Mouse (Mus musculus) heart, adult 18-20 months (tissue): ENCODE results near the gene Chmp2b. TPM values are rescaled to one million over a fixed set of nuclear protein-coding genes. Genes with fewer than 3 reads are reported as not detected.

Experiments used
- DNase-seq, 2 experiments: peaks; one replicate each; pipeline ENCODE4 v3.0.0; 2021 to 2022; ENCODE audit warnings: mixed read lengths in 1 of 2
- long read RNA-seq, 2 experiments: library from polyadenylated mRNA; stranded (forward); transcript quantifications; one replicate each; pipeline ENCODE4 v2.0.0; 2021
- total RNA-seq, 2 experiments: library from RNA; stranded (reverse); gene quantifications; 2 replicates each; pipeline ENCODE4 v1.2.3; 2021

Chmp2b gene
- 10 to 100 TPM; 42.8 to 42.9 TPM for total RNA-seq
- long read RNA-seq, experiment 1, transcript Chmp2b-201 (6 exons, 1,872 nt), result major isoform, 32 of 34 reads
- long read RNA-seq, experiment 1, partial matches to known transcripts, result 1 of 34 reads
- long read RNA-seq, experiment 1, other reads (novel, unspliced or antisense), result 1 of 34 reads
- long read RNA-seq, experiment 2, transcript Chmp2b-201 (6 exons, 1,872 nt), result major isoform, 15 of 16 reads
- long read RNA-seq, experiment 2, partial matches to known transcripts, result 1 of 16 reads
- long read RNA-seq, experiment 2, other reads (novel, unspliced or antisense), result 0 of 16 reads

DNA sequence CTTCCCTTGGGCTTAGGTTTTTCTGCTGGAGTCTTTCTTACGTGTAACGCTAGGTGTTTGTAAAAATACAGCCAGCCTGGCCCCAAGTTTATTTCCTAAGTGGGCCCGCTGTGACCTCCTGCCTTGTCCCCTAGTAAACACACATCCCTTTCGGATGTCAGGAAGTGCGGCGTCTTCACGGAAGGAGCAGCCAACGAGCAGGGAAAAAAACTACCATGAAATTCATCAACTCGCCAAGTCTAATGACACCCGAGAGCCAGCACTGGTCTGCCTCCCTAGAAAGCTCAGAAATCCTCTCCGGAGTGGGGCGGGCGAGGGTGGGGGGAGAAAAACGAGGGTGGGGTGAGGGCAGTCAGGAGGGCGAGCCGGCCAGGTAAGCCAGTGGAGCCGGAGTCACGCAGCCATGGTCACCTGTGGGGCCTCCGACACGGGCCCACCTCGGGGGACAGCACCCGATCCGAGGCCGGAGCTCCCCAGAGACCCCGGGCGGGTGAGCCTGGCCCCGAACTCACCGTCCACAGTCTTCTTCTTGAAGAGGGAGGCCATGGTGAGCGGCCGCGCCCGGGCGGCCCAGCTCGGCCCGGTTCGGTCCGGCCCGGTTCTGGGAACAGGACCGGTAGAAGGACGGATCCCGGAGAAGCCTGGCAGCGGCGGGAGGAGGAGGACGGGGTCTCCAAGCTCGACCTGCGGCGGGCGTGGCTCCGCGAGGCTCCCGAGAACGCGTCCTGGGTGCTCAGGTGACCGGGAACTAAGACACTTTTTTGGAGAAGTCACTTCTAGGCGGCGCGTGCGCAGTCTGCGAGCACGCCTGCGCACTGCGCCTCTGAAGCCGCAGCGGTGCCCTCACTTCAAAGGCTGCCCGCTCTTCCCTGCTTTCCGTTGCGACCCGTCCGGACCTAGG is at the start of gene Chmp2b:
Gene Chmp2b (minus strand): TSS at position 764 of the 901 bp plus-strand sequence.
- DNase-seq, result peak; percentile 86

DNA sequence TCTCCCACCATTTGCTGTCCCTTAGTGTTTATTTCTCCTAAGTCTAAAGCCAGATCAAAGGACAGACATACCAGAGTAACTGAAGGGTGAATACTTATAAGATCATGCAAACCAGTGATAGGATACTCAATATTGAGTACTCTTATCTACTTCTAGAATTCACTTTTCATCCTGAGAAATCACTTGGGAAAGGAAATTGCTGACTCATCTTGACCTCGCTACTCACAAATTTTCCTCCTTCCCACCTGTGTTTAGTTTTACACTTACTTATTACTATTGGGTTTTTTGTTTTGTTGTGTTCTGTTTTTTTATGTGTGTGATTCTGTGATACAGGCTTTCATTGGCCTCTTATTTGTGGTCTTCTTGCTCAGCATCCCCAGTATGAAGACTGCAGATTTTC is 49.2 kb upstream of the Chmp2b start:
- no peak for DNase-seq

DNA sequence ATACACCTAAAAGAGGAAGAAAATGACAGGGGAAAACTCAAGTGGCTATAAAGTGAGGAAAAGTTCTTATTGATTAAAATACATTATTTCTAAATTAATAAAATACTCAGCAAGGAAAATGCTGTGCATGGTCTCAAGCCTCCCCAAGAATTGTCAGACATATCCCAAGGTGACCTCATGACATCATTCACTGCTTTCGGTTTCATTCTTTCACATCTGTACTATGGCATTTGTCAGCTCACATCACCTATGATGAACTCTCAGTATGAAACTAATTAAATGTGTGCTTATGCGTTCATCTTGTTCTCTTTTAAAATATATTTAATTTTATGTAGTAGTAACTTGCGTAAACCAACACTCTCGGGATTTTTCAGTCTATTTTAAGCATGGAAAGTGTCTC is 38.3 kb upstream of the Chmp2b start:
- no peak for DNase-seq

GRCm38 (mm10) chr16:65586111-65586865 is 23.8 kb upstream of the Chmp2b start:
- no peak for DNase-seq

GRCm38 (mm10) chr16:65585699-65586098 is 23.2 kb upstream of the Chmp2b start:
- no peak for DNase-seq

DNA sequence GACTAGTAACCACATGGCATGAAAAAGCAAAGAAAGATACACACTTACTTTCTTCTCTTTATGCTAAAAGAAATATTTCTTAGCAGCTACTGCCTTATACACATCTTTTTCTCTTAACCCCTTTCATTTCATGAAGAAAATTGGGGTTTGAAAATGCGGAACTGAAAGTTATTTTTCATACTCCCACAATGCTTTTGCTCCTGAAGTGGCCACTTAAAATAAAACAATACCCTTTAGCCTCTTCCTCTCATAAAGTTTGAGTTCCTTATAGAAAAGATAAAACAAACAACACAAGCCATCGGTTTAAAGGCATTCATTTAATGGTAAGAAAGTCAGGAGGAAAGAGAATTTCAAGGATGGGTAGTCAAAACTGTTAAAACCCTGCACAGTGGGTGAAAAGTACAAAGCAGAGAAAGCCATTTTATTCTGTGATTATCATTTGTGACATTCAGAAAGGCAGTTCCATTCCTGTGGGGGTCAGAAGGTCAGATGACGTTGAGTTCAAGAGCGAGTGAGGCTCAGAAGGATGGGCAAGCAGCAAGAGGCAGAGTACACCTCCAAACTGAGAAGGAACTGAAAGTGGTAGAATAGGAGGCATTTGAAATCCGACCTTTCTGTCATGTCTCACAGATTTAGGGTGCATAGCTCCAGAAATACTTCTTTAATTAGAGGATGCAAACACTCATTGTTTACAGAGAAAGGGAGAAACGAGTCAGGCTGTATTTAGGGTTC is 14.9 kb upstream of the Chmp2b start:
- DNase-seq, result no peak

DNA sequence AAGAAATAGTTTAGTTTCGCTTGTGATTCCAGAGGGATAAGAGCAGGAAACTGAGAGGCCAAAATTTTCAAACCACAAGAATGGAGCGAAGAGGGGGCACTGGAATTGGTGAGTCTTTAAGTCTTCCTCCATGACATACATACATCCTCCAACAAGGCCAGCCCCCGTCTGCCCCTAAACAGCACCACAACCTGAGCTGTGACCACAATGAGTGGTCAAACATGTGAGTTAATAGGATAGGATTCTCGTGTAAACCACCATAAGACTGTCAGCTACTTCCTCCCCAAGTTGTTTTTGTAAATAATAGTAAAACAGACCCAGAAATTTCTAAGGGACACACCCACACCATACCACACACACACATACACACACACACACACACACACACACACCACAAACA is 6.3 kb upstream of the Chmp2b start:
- no peak for DNase-seq

DNA sequence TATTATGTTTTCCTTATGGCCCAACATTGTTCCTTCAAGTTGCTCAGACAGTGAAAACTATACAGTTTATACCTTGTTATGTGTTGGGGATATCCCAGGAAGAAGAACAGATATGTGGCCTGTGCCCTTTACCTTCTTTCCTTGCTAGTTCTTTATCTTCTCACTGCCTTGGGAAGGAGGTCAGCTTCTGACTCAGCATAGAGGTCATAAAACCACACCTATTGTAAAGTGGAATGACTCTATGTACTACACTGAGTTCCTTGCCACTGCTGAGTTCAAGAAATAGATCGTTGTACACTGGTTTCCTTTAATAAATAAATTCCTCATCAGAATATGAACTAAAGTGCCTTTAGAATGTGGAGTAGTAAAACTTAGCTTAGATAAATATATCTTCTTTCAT is 2.4 kb upstream of the Chmp2b start:
- DNase-seq, result no peak

- no peak for DNase-seq
Observed at GRCm38 (mm10) chr16:65564306-65564705, 1.8 kb upstream of the Chmp2b start.

GRCm38 (mm10) chr16:65562864-65563206 is 309 bp upstream of the Chmp2b start:
- no peak for DNase-seq

GRCm38 (mm10) chr16:65560996-65561962 is 1.2 kb downstream of the Chmp2b start:
- DNase-seq, result peak in 1 of 2 experiments; percentile 9

- DNase-seq, result no peak
Observed at GRCm38 (mm10) chr16:65559591-65559990, 2.9 kb downstream of the Chmp2b start.

GRCm38 (mm10) chr16:65557369-65557768 is 5.2 kb downstream of the Chmp2b start:
- DNase-seq, result no peak

- DNase-seq, result peak in 1 of 2 experiments; percentile 39
Observed at GRCm38 (mm10) chr16:65554267-65554666, 8.3 kb downstream of the Chmp2b start.

DNA sequence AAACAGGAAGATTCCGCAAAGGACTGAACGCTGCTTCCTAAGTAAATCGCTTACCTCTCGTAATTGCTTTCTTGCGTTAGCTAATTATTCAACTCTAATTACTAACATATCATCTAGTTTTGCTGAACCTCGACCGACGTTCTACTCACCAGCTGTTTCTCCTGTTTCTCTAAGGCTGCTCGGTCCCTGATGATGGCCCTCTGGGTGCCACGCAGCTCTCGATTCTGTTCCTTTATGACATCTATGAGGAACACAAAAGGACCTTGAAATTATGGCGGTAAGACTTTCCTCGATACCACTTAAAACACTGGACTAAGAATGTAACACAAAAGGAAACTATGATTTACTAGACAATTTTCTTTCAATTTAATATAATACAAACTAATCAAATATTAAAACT is 11.7 kb downstream of the Chmp2b start:
- no peak for DNase-seq

GRCm38 (mm10) chr16:65548960-65549359 is 13.6 kb downstream of the Chmp2b start:
- DNase-seq, result no peak

- no peak for DNase-seq
Observed at GRCm38 (mm10) chr16:65543676-65544293, 18.7 kb downstream of the Chmp2b start.

DNA sequence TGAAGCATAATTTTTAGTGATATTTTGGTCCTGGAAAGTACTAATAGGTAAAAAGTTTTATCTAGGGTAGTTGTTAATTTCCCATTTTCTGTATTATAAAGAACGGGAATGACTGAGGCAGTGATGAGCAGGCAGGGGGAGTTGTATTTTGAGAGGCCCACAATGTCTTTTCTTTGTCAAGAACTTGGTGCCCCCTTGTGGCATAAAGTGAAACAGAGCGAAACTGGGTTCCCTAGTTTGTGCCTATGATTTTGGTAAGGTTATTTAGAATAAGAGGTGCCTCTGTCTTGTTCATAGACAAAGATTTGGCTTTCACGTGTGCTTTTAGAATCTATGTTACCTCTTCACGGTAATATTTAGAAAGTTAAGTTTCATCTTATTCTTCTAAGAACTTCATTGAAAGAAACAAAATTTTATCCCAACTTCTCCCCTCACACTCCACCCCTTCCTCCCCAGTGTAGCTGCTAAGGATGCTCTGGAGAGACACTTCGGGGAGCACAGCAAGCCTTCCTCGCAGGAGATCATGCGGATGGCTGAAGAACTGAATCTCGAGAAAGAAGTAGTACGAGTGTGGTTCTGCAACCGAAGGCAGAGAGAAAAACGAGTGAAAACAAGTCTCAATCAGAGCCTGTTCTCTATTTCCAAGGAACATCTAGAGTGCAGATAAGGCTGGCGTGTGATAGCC is 29.1 kb downstream of the Chmp2b start:
- peak; percentile 8 to 25 for DNase-seq

DNA sequence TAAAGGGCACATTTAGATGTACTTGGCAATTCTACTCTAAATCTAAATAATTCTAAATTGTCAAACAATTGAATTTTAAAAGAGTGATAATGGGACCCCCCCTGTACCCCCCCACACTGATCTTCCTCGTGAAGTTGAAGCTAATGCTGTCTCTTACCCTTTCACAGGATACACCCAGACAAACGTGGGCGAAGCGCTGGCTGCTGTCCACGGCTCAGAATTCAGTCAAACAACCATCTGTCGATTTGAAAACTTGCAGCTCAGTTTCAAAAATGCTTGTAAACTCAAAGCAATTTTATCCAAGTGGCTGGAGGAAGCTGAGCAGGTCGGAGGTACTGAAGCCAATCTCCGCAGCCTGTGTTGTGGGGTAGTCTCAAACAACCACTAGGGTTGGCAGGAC is 30.9 kb downstream of the Chmp2b start:
- no peak for DNase-seq

DNA sequence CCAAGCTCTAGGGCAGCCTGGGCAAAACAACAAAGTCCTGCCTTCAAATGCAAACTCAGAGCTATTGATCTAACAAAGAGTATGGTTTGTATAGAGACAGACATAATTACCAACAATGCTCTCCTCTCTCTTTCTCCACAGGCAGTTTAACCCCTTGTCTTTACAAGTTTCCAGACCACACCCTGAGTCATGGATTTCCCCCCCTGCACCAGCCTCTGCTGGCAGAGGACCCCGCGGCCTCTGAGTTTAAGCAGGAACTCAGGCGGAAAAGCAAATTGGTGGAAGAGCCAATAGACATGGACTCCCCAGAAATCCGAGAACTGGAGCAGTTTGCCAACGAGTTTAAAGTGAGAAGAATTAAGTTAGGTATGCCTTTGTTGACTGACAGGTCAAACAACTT is 32.9 kb downstream of the Chmp2b start:
- DNase-seq, result no peak
